In the genomic region with DNA sequence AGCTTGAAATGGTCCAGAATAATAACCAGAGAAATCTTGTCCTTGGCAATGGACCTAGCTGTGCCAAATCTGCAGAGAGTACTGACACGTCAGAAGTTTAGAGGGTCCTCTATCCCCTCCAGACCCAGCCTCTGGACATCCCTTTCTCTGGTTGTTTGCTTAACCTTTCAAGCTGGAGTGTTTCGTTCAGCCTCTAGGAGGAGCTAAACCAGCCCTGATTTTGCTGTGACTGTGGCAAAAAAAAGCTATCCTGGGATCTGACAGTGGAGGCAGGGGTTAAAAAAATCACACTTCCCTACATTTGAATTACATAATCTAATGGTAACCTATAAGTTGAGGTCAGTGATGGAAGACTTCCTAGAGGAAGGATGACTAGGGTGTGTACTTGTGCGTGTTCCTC, we compare ENCODE assay signal across 23 mouse cellular contexts.
DNase-seq lines count a peak whose midpoint lies in the region; ATAC-seq and TF ChIP-seq lines count a peak whose summit lies in the region.
"Had no signal": no experiment of that assay in that cellular context is flagged by ENCODE, and none has a peak within 500 bp of the region (broad histone marks: within the 10 kb centered on the region; RNA-seq: fewer than 3 reads in every experiment).

No protein-coding gene starts in this region.

- no peak for ATAC-seq in hindbrain, postnatal 0 days
- ATAC-seq in hindbrain, embryonic 12.5 days (ENCODE audit: low FRiP score), result no peak
- ATAC-seq in lung, postnatal 0 days, result no peak
- peak; percentile 45 for ATAC-seq in megakaryocyte progenitor cell, adult 5-6 weeks (replicated peaks; ENCODE audit: poor library complexity)
- ATAC-seq: CD4-positive, CD25-positive, alpha-beta regulatory T cell, adult 4 months; midbrain, embryonic 13.5 days had no signal

- no peaks in the 10 kb centered on the region for H3K36me3 ChIP-seq in hindbrain, postnatal 0 days (ENCODE audit: insufficient read depth, low read length)
- no peaks in the 10 kb centered on the region for H3K36me3 ChIP-seq in hindbrain, embryonic 12.5 days
- H3K36me3 ChIP-seq in lung, postnatal 0 days (ENCODE audit: insufficient read depth, low read length), result no peaks in the 10 kb centered on the region
- H3K36me3 ChIP-seq: embryonic facial prominence, embryonic 13.5 days; hindbrain, embryonic 15.5 days; limb, embryonic 12.5 days; midbrain, embryonic 13.5 days; neural tube, embryonic 15.5 days had no signal

- H3K27ac ChIP-seq in cerebellum, adult 2 months (ENCODE audit: insufficient read depth, low read length), result no peak overlapping the region
- H3K27ac ChIP-seq in hindbrain, postnatal 0 days, result no peak overlapping the region
- H3K27ac ChIP-seq in hindbrain, embryonic 12.5 days, result no peak overlapping the region
- H3K27ac ChIP-seq in lung, postnatal 0 days (ENCODE audit: low read length), result no peak overlapping the region
- H3K27ac ChIP-seq: embryonic facial prominence, embryonic 13.5 days; hindbrain, embryonic 15.5 days; limb, embryonic 12.5 days; macrophage; midbrain, embryonic 13.5 days; neural tube, embryonic 15.5 days had no signal

- H3K4me3 ChIP-seq in cerebellum, adult 2 months (replicated peaks; ENCODE audit: insufficient read depth, low read depth, low read length), result no peak overlapping the region
- no peak overlapping the region for H3K4me3 ChIP-seq in hindbrain, postnatal 0 days (ENCODE audit: low read length)
- H3K4me3 ChIP-seq in hindbrain, embryonic 12.5 days, result no peak overlapping the region
- H3K4me3 ChIP-seq in lung, postnatal 0 days (ENCODE audit: low read depth, low read length), result no peak overlapping the region
- H3K4me3 ChIP-seq: embryonic facial prominence, embryonic 13.5 days; hindbrain, embryonic 15.5 days; limb, embryonic 12.5 days; midbrain, embryonic 13.5 days; myocyte; neural tube, embryonic 15.5 days had no signal

- DNase-seq in cerebellum, adult 2 months, result no peak
- no peak for DNase-seq in cerebellum, postnatal 36 days
- DNase-seq in hindbrain, postnatal 0 days (ENCODE audit: low spot score), result no peak
- no peak for DNase-seq in lung, postnatal 0 days (ENCODE audit: low spot score)
- DNase-seq in lung, postnatal 4 days, result no peak
- no peak for DNase-seq in left cerebral cortex, postnatal 4 days
- DNase-seq: adrenal gland, postnatal 10 days; cerebellum, adult 9-10 months; gastrocnemius, postnatal 14 days; heart, postnatal 10 days; layer of hippocampus, postnatal 36 days; right cerebral cortex, postnatal 4 days; thymus, postnatal 4 days had no signal

- no peak for TF ChIP-seq EP300 in lung, postnatal 0 days (IDR thresholded peaks at IDR 0.05)

- peak; percentile 9; the same call in 1 of the 2 replicates for TF ChIP-seq CTCF in cerebellum, adult 2 months (IDR thresholded peaks at IDR 0.05; ENCODE audit: borderline replicate concordance, insufficient read depth, low read depth, low read length)
- peak; percentile 53 for TF ChIP-seq CTCF in hindbrain, postnatal 0 days (IDR thresholded peaks at IDR 0.05; ENCODE audit: low read depth)
- peak; percentile 44 for TF ChIP-seq CTCF in lung, postnatal 0 days (IDR thresholded peaks at IDR 0.05)

- H3K4me1 ChIP-seq in cerebellum, adult 2 months (ENCODE audit: control insufficient read depth, insufficient read depth, low read length), result no peaks in the 10 kb centered on the region; the same call in 1 of the 2 replicates
- H3K4me1 ChIP-seq in hindbrain, postnatal 0 days (ENCODE audit: insufficient read depth, low read length), result no peaks in the 10 kb centered on the region
- H3K4me1 ChIP-seq in hindbrain, embryonic 12.5 days, result no peaks in the 10 kb centered on the region
- H3K4me1 ChIP-seq in lung, postnatal 0 days (ENCODE audit: insufficient read depth, low read depth, low read length), result no peaks in the 10 kb centered on the region
- H3K4me1 ChIP-seq: embryonic facial prominence, embryonic 13.5 days; midbrain, embryonic 13.5 days had no signal

- H3K9me3 ChIP-seq in hindbrain, postnatal 0 days (ENCODE audit: low read length), result no peaks in the 10 kb centered on the region
- no peaks in the 10 kb centered on the region for H3K9me3 ChIP-seq in hindbrain, embryonic 12.5 days (replicated peaks)
- no peaks in the 10 kb centered on the region for H3K9me3 ChIP-seq in lung, postnatal 0 days (ENCODE audit: low read length)
- H3K9me3 ChIP-seq: embryonic facial prominence, embryonic 13.5 days; hindbrain, embryonic 15.5 days; limb, embryonic 12.5 days; midbrain, embryonic 13.5 days; neural tube, embryonic 15.5 days had no signal

- H3K27me3 ChIP-seq in cerebellum, adult 2 months (ENCODE audit: control insufficient read depth, insufficient read depth, low read length), result no peaks in the 10 kb centered on the region
- H3K27me3 ChIP-seq in hindbrain, postnatal 0 days (ENCODE audit: insufficient read depth, low read length), result no peaks in the 10 kb centered on the region
- no peaks in the 10 kb centered on the region for H3K27me3 ChIP-seq in hindbrain, embryonic 12.5 days
- no peaks in the 10 kb centered on the region for H3K27me3 ChIP-seq in lung, postnatal 0 days (replicated peaks; ENCODE audit: insufficient read depth, low read length)
- H3K27me3 ChIP-seq: embryonic facial prominence, embryonic 13.5 days; hindbrain, embryonic 15.5 days; limb, embryonic 12.5 days; midbrain, embryonic 13.5 days; neural tube, embryonic 15.5 days had no signal

- intact Hi-C loops in left cerebral cortex, postnatal 4 days (cut with DNase I), result no loop called here

- TF ChIP-seq POLR2A in cerebellum, adult 2 months (IDR thresholded peaks at IDR 0.05; ENCODE audit: borderline replicate concordance, insufficient read depth, low read length), result no peak

- no peak overlapping the region for H3K9ac ChIP-seq in hindbrain, postnatal 0 days (replicated peaks; ENCODE audit: low read length)
- no peak overlapping the region for H3K9ac ChIP-seq in hindbrain, embryonic 12.5 days
- H3K9ac ChIP-seq in lung, postnatal 0 days (replicated peaks; ENCODE audit: low read depth), result no peak overlapping the region
- H3K9ac ChIP-seq: embryonic facial prominence, embryonic 13.5 days; hindbrain, embryonic 15.5 days; limb, embryonic 12.5 days; midbrain, embryonic 13.5 days; neural tube, embryonic 15.5 days had no signal

- WGBS in cerebellum, adult 2 months, result 78% methylated on average over 3 of the region's 3 CpGs
- 63% methylated on average over 3 of the region's 3 CpGs for WGBS in hindbrain, postnatal 0 days
- WGBS in hindbrain, embryonic 12.5 days, result 61% methylated on average over 3 of the region's 3 CpGs
- 32% methylated on average over 3 of the region's 3 CpGs for WGBS in lung, postnatal 0 days

- no peak overlapping the region for H3K4me2 ChIP-seq in hindbrain, postnatal 0 days (ENCODE audit: low read depth, low read length)
- H3K4me2 ChIP-seq in hindbrain, embryonic 12.5 days (replicated peaks), result no peak overlapping the region
- no peak overlapping the region for H3K4me2 ChIP-seq in lung, postnatal 0 days (replicated peaks; ENCODE audit: low read depth, low read length)
- H3K4me2 ChIP-seq: embryonic facial prominence, embryonic 13.5 days; hindbrain, embryonic 15.5 days; limb, embryonic 12.5 days; midbrain, embryonic 13.5 days; neural tube, embryonic 15.5 days had no signal
